In genomic region chrX:13230615-13231179, GRCm38 (mm10) we compare ENCODE assay signal across 8 mouse cellular contexts. TPM values are rescaled to one million over a fixed set of nuclear protein-coding genes. Genes with fewer than 3 reads are reported as not detected.
DNase-seq lines count a peak whose midpoint lies in the region; ATAC-seq lines count a peak whose summit lies in the region.

No protein-coding gene starts in this region.

- H3K4me2 ChIP-seq in lung, embryonic 16.5 days (ENCODE audit: low read depth, low read length), result peak overlapping the region; percentile 61

- peak overlapping the region; percentile 49 for H3K4me3 ChIP-seq in hindbrain, embryonic 10.5 days
- H3K4me3 ChIP-seq in lung, embryonic 16.5 days (ENCODE audit: low read length), result peak overlapping the region; percentile 52

- WGBS in hindbrain, embryonic 10.5 days, result 11% methylated on average over 17 of the region's 17 CpGs
- WGBS in lung, embryonic 16.5 days, result 12% methylated on average over 17 of the region's 17 CpGs

- peak overlapping the region; percentile 86 for H3K27ac ChIP-seq in hindbrain, embryonic 10.5 days
- peak overlapping the region; percentile 89 for H3K27ac ChIP-seq in lung, embryonic 16.5 days (ENCODE audit: low read length)

- no peaks in the 10 kb centered on the region for H3K36me3 ChIP-seq in hindbrain, embryonic 10.5 days
- no peaks in the 10 kb centered on the region for H3K36me3 ChIP-seq in lung, embryonic 16.5 days (ENCODE audit: control insufficient read depth, insufficient read depth, low read length)

- H3K9ac ChIP-seq in lung, embryonic 16.5 days (ENCODE audit: low read length), result peak overlapping the region; percentile 68

- H3K27me3 ChIP-seq in hindbrain, embryonic 10.5 days (ENCODE audit: insufficient read depth, poor library complexity, severe bottlenecking), result peaks cover 26% of the 10 kb centered on the region
- H3K27me3 ChIP-seq in lung, embryonic 16.5 days (ENCODE audit: control insufficient read depth, insufficient read depth, low read depth, low read length), result peaks cover 3% of the 10 kb centered on the region; the same call in 1 of the 2 replicates

- peak; percentile 88 for DNase-seq in NIH3T3 (ENCODE audit: low read depth)
- peak; percentile 94 for DNase-seq in cerebellum, adult 9-10 months
- DNase-seq in hindbrain, embryonic 10.5 days (ENCODE audit: low spot score), result peak; percentile 78
- DNase-seq in layer of hippocampus, adult 9-11 months, result peak; percentile 92
- DNase-seq in retina, adult 2 months (ENCODE audit: low read depth, low spot score), result peak; percentile 75
- DNase-seq in thymus, postnatal 25 days, result peak; percentile 77

- ATAC-seq in frontal cortex, adult (ENCODE audit: low TSS enrichment), result peak; percentile 99
- ATAC-seq in lung, embryonic 16.5 days (ENCODE audit: low read depth), result peak; percentile 98

- H3K9me3 ChIP-seq in hindbrain, embryonic 10.5 days, result no peaks in the 10 kb centered on the region
- H3K9me3 ChIP-seq in lung, embryonic 16.5 days (ENCODE audit: control insufficient read depth, low read length), result no peaks in the 10 kb centered on the region

- H3K4me1 ChIP-seq in hindbrain, embryonic 10.5 days (replicated peaks), result peaks cover 4% of the 10 kb centered on the region; the same call in 1 of the 2 replicates
- H3K4me1 ChIP-seq in lung, embryonic 16.5 days (replicated peaks; ENCODE audit: control insufficient read depth, insufficient read depth, low read length), result no peaks in the 10 kb centered on the region

RNA-seq across cellular contexts. Expression of gene Ddx3x, which starts 50.1 kb away (rescaled TPM):
- polyA plus RNA-seq in hindbrain, embryonic 10.5 days (2016; fragmentation: Nextera tagmentation; extraction: Ambion mirVana), result 102 and 144 TPM in 2 replicates
- 115 TPM in 2 replicates for polyA plus RNA-seq in lung, embryonic 16.5 days (2015; fragmentation: Nextera tagmentation; extraction: Ambion mirVana)

Comparison
In these comparisons a context has a peak if more than half of its experiments do, and no peak if none do; other contexts are left out.
1. Peak in every context shown above with its lines: DNase-seq, ATAC-seq, H3K4me3 ChIP-seq and H3K27ac ChIP-seq.